Mouse (Mus musculus): ENCODE measurements at regions not wholly inside any gene's neighbourhood (a gene's known extent, or its start where the extent isn't known, plus 50 kb on each side); places are given as distances from the start of the nearest gene placed in this dataset.

GRCm38 (mm10) chr11:20961626-20962025 is 129.5 kb upstream of the Peli1 start:
- WGBS, result 78% methylated on average over 2 of the region's 2 CpGs
- H3K9ac ChIP-seq, result no peak overlapping the region
- H3K4me3 ChIP-seq, result no peak overlapping the region
- no peak overlapping the region for H3K4me2 ChIP-seq
- H3K9me3 ChIP-seq, result no peaks in the 10 kb centered on the region
- ATAC-seq (ENCODE audit: insufficient number of reproducible peaks, low FRiP score, low TSS enrichment, low read depth), result no peak
- no peaks in the 10 kb centered on the region for H3K36me3 ChIP-seq
- H3K4me1 ChIP-seq, result peaks cover 5% of the 10 kb centered on the region
- no peaks in the 10 kb centered on the region for H3K27me3 ChIP-seq
- H3K27ac ChIP-seq, result no peak overlapping the region

- no peak for ATAC-seq (ENCODE audit: insufficient number of reproducible peaks, low FRiP score, low TSS enrichment, low read depth)
These were observed 125.4 kb upstream of the Peli1 start for GRCm38 (mm10) chr11:20965575-20966239.

GRCm38 (mm10) chr11:20967321-20967984 is 123.6 kb upstream of the Peli1 start:
- 47% methylated on average over 3 of the region's 3 CpGs for WGBS
- Histone ChIP-seq H3K27me3 (no peaks in the 10 kb centered on the region), H3K9me3 (no peaks in the 10 kb centered on the region), H3K4me2 (no peak overlapping the region), H3K4me1 (0 out of 2 replicates have a peak, but pooled peaks cover 3% of the 10 kb centered on the region), H3K27ac (no peak overlapping the region), H3K9ac (no peak overlapping the region), H3K36me3 (no peaks in the 10 kb centered on the region), H3K4me3 (no peak overlapping the region)
- no peak for ATAC-seq (ENCODE audit: insufficient number of reproducible peaks, low FRiP score, low TSS enrichment, low read depth)

More at GRCm38 (mm10) chr11:20965575-20966239, 125.4 kb upstream of the Peli1 start:
- Histone ChIP-seq H3K4me2 (no peak overlapping the region), H3K4me3 (no peak overlapping the region), H3K36me3 (no peaks in the 10 kb centered on the region), H3K27me3 (no peaks in the 10 kb centered on the region), H3K27ac (no peak overlapping the region), H3K9ac (no peak overlapping the region), H3K9me3 (no peaks in the 10 kb centered on the region), H3K4me1 (0 out of 2 replicates have a peak, but pooled peaks cover 3% of the 10 kb centered on the region)
- WGBS, result 70% methylated on average over 8 of the region's 8 CpGs

GRCm38 (mm10) chr11:20968341-20968740 is 122.8 kb upstream of the Peli1 start:
- WGBS, result 63% methylated on average over 2 of the region's 2 CpGs
- no peak for ATAC-seq (ENCODE audit: insufficient number of reproducible peaks, low FRiP score, low TSS enrichment, low read depth)
- no peak overlapping the region for H3K9ac ChIP-seq
- H3K27ac ChIP-seq, result no peak overlapping the region
- H3K4me2 ChIP-seq, result no peak overlapping the region
- no peaks in the 10 kb centered on the region for H3K9me3 ChIP-seq
- H3K27me3 ChIP-seq, result no peaks in the 10 kb centered on the region
- 0 out of 2 replicates have a peak, but pooled peaks cover 3% of the 10 kb centered on the region for H3K4me1 ChIP-seq
- H3K36me3 ChIP-seq, result no peaks in the 10 kb centered on the region
- no peak overlapping the region for H3K4me3 ChIP-seq

GRCm38 (mm10) chr11:20973141-20973540 is 118.0 kb upstream of the Peli1 start:
- H3K9ac ChIP-seq, result no peak overlapping the region
- 84% methylated on average over 3 of the region's 3 CpGs for WGBS
- H3K27ac ChIP-seq, result no peak overlapping the region
- no peak overlapping the region for H3K4me3 ChIP-seq
- H3K36me3 ChIP-seq, result no peaks in the 10 kb centered on the region
- H3K9me3 ChIP-seq, result no peaks in the 10 kb centered on the region
- no peak overlapping the region for H3K4me2 ChIP-seq
- ATAC-seq (ENCODE audit: insufficient number of reproducible peaks, low FRiP score, low TSS enrichment, low read depth), result no peak
- H3K4me1 ChIP-seq, result no peaks in the 10 kb centered on the region
- no peaks in the 10 kb centered on the region for H3K27me3 ChIP-seq

- H3K27me3 ChIP-seq, result no peaks in the 10 kb centered on the region
- no peak overlapping the region for H3K4me3 ChIP-seq
- H3K9me3 ChIP-seq, result no peaks in the 10 kb centered on the region
- H3K27ac ChIP-seq, result no peak overlapping the region
- H3K36me3 ChIP-seq, result no peaks in the 10 kb centered on the region
- no peak overlapping the region for H3K4me2 ChIP-seq
- H3K4me1 ChIP-seq, result no peaks in the 10 kb centered on the region
- H3K9ac ChIP-seq, result no peak overlapping the region
- WGBS, result 52% methylated on average over 2 of the region's 2 CpGs
- ATAC-seq (ENCODE audit: insufficient number of reproducible peaks, low FRiP score, low TSS enrichment, low read depth), result no peak
These were observed 109.5 kb upstream of the Peli1 start for GRCm38 (mm10) chr11:20981588-20981987.

GRCm38 (mm10) chr11:20982010-20982409 is 109.1 kb upstream of the Peli1 start:
- Histone ChIP-seq H3K36me3 (no peaks in the 10 kb centered on the region), H3K4me1 (no peaks in the 10 kb centered on the region), H3K27ac (no peak overlapping the region), H3K9me3 (no peaks in the 10 kb centered on the region), H3K4me2 (no peak overlapping the region), H3K9ac (no peak overlapping the region), H3K4me3 (no peak overlapping the region), H3K27me3 (no peaks in the 10 kb centered on the region)
- ATAC-seq (ENCODE audit: insufficient number of reproducible peaks, low FRiP score, low TSS enrichment, low read depth), result no peak
- WGBS, result 83% methylated on average over 1 of the region's 1 CpGs

GRCm38 (mm10) chr11:20982500-20982899 is 108.6 kb upstream of the Peli1 start:
- H3K9me3 ChIP-seq, result no peaks in the 10 kb centered on the region
- H3K9ac ChIP-seq, result no peak overlapping the region
- no peak overlapping the region for H3K27ac ChIP-seq
- ATAC-seq (ENCODE audit: insufficient number of reproducible peaks, low FRiP score, low TSS enrichment, low read depth), result no peak
- no peaks in the 10 kb centered on the region for H3K4me1 ChIP-seq
- no peak overlapping the region for H3K4me3 ChIP-seq
- 73% methylated on average over 6 of the region's 6 CpGs for WGBS
- H3K36me3 ChIP-seq, result no peaks in the 10 kb centered on the region
- no peaks in the 10 kb centered on the region for H3K27me3 ChIP-seq
- H3K4me2 ChIP-seq, result no peak overlapping the region

- Histone ChIP-seq H3K9ac (no peak overlapping the region), H3K4me2 (no peak overlapping the region), H3K36me3 (no peaks in the 10 kb centered on the region), H3K27me3 (no peaks in the 10 kb centered on the region), H3K4me1 (0 out of 2 replicates have a peak, but pooled peaks cover 6% of the 10 kb centered on the region), H3K4me3 (no peak overlapping the region), H3K9me3 (no peaks in the 10 kb centered on the region), H3K27ac (no peak overlapping the region)
- no peak for ATAC-seq (ENCODE audit: insufficient number of reproducible peaks, low FRiP score, low TSS enrichment, low read depth)
- WGBS, result 67% methylated on average over 6 of the region's 6 CpGs
These were observed 105.9 kb upstream of the Peli1 start for GRCm38 (mm10) chr11:20985069-20985759.

GRCm38 (mm10) chr11:20985771-20986170 is 105.3 kb upstream of the Peli1 start:
- Histone ChIP-seq H3K9ac (no peak overlapping the region), H3K27me3 (no peaks in the 10 kb centered on the region), H3K4me2 (no peak overlapping the region), H3K4me1 (0 out of 2 replicates have a peak, but pooled peaks cover 6% of the 10 kb centered on the region), H3K27ac (no peak overlapping the region), H3K9me3 (no peaks in the 10 kb centered on the region), H3K36me3 (no peaks in the 10 kb centered on the region), H3K4me3 (no peak overlapping the region)
- ATAC-seq (ENCODE audit: insufficient number of reproducible peaks, low FRiP score, low TSS enrichment, low read depth), result no peak
- 60% methylated on average over 4 of the region's 4 CpGs for WGBS

GRCm38 (mm10) chr11:20987171-20987815 is 103.8 kb upstream of the Peli1 start:
- no peaks in the 10 kb centered on the region for H3K36me3 ChIP-seq
- no peaks in the 10 kb centered on the region for H3K9me3 ChIP-seq
- no peaks in the 10 kb centered on the region for H3K27me3 ChIP-seq
- H3K4me2 ChIP-seq, result no peak overlapping the region
- H3K4me3 ChIP-seq, result no peak overlapping the region
- no peak for ATAC-seq (ENCODE audit: insufficient number of reproducible peaks, low FRiP score, low TSS enrichment, low read depth)
- no peak overlapping the region for H3K27ac ChIP-seq
- H3K4me1 ChIP-seq, result 0 out of 2 replicates have a peak, but pooled peaks cover 6% of the 10 kb centered on the region
- 69% methylated on average over 5 of the region's 5 CpGs for WGBS
- no peak overlapping the region for H3K9ac ChIP-seq
